Mouse (Mus musculus) heart, embryonic 12.5 days (tissue): Measurements from ENCODE around the gene St6galnac4. TPM values are rescaled to one million over a fixed set of nuclear protein-coding genes. Genes with fewer than 3 reads are reported as not detected.

Experiments
- ATAC-seq: fragments of 200-750 bp; cut with Nextera tagmentation; 2 replicates; pipeline ENCODE4 v1.8.0; 2017; ENCODE audit warnings: moderate TSS enrichment, moderate library complexity; ENCODE audit not compliant: insufficient number of reproducible peaks, low FRiP score
- H3K27ac ChIP-seq: fragments of 300-500 bp; sonication (generic); 2 replicates; pipeline ENCODE4 v1.5.1; 2016; ENCODE audit warnings: mild to moderate bottlenecking, moderate library complexity; ENCODE audit not compliant: poor library complexity, severe bottlenecking
- H3K27me3 ChIP-seq: fragments of 300-500 bp; sonication (generic); replicated peaks from 2 replicates; pipeline ENCODE4 v1.6.1; 2016; ENCODE audit warnings: mild to moderate bottlenecking, moderate library complexity
- H3K36me3 ChIP-seq: fragments of 300-500 bp; sonication (generic); 2 replicates; pipeline ENCODE4 v1.6.1; 2016; ENCODE audit warnings: mild to moderate bottlenecking, moderate library complexity
- H3K4me1 ChIP-seq: fragments of 300-500 bp; sonication (generic); replicated peaks from 2 replicates; pipeline ENCODE4 v1.6.1; 2016; ENCODE audit warnings: mild to moderate bottlenecking
- H3K4me2 ChIP-seq: fragments of 300-500 bp; sonication (generic); 2 replicates; pipeline ENCODE4 v1.6.1; 2016; ENCODE audit warnings: mild to moderate bottlenecking, moderate library complexity
- H3K4me3 ChIP-seq: fragments of 300-500 bp; sonication (generic); 2 replicates; pipeline ENCODE4 v1.5.1; 2016; ENCODE audit warnings: mild to moderate bottlenecking
- H3K9ac ChIP-seq: fragments of 300-500 bp; sonication (generic); 2 replicates; pipeline ENCODE4 v1.6.1; 2016; ENCODE audit warnings: mild to moderate bottlenecking, moderate library complexity
- H3K9me3 ChIP-seq: fragments of 300-500 bp; sonication (generic); replicated peaks from 2 replicates; pipeline ENCODE4 v1.6.1; 2016; ENCODE audit warnings: mild to moderate bottlenecking, moderate library complexity
- WGBS: fragments of 180-500 bp; shearing (Covaris S2); methylation state at CpG from one replicate; pipeline ENCODE4 v1.1.7; 2016; 5-methylcytosine and 5-hydroxymethylcytosine counted together
- polyA plus RNA-seq: library from polyadenylated mRNA; unstranded; fragments of >200 nt; fragmentation: Nextera tagmentation; extraction: Ambion mirVana; gene quantifications from 2 replicates; pipeline ENCODE4 v1.2.1, GENCODE M21; 2016

The St6galnac4 gene
- polyA plus RNA-seq = 45.6 and 47.2 TPM in 2 replicates

DNA sequence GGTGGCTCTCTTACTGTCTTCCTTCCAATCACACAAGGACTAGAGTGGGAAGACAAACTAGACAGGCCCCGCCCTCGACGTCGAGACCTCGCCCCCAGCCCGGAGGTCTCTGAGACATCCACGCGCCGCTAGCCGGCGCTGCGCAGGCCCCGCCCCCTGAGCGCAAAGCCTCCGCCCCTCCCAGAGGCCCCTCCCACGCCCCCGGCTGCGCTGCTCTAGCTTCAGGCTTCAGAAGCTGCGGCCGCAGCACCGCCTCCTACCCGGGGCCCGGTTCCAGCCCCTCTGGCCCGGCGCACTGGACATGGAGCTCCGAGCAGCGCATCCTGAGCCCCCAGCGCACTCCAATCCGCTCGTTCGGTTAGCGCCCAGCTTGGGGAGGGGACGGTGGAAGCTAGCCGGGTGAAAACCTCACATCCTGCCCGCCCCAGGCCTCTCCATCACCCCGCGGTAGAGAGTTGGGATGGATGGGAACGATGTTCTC lies at the start of gene St6galnac4:
St6galnac4 (plus strand) TSS at position 225 of the 481 bp plus-strand sequence.
- Histone ChIP-seq H3K4me3 (peak within 1 kb of the TSS; percentile 75), H3K9me3 (no peaks in the 10 kb centered on the region), H3K4me1 (peaks cover 44% of the 10 kb centered on the region), H3K9ac (peak within 1 kb of the TSS; percentile 83), H3K27me3 (no peaks in the 10 kb centered on the region), H3K27ac (peak within 1 kb of the TSS; percentile 83), H3K36me3 (peaks cover 16% of the 10 kb centered on the region), H3K4me2 (peak within 1 kb of the TSS; percentile 86)
- under 1% methylated on average over 38 of the region's 38 CpGs for WGBS
- peak; percentile 90 for ATAC-seq

GRCm38 (mm10) chr2:32537360-32537905 lies 49.5 kb upstream of the St6galnac4 start:
- 7% methylated on average over 9 of the region's 9 CpGs for WGBS
- H3K4me3 ChIP-seq = peak overlapping the region; percentile 89
- peak overlapping the region; percentile 95; the same call in 1 of the 2 replicates for H3K9ac ChIP-seq
- H3K4me2 ChIP-seq = peak overlapping the region; percentile 90
- no peaks in the 10 kb centered on the region for H3K9me3 ChIP-seq
- H3K4me1 ChIP-seq = peaks cover 57% of the 10 kb centered on the region
- H3K27ac ChIP-seq = peak overlapping the region; percentile 86
- ATAC-seq = no peak
- no peaks in the 10 kb centered on the region for H3K36me3 ChIP-seq
- no peaks in the 10 kb centered on the region for H3K27me3 ChIP-seq

DNA sequence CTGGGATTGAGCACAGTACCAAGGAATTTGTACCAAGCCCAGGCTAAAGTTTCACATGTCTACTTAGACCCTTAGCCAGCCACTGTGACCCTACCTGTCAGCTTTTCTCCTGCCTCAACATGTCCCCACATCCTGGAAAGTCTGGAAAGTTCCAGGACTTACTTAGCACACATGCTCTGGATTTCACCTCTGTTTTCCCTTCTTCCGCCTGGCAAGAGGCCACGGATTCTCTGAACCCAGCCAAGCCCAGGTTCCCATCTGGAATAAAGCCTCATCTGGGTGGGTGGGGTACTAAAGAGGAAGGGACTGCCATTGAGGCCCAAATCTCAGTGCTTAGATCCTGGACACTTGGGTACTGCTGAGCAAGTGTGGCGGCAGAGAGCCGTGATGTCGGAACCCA lies 49.0 kb upstream of the St6galnac4 start:
- Histone ChIP-seq H3K4me2 (peak overlapping the region; percentile 90), H3K36me3 (no peaks in the 10 kb centered on the region), H3K9ac (0 out of 2 replicates have a peak overlapping the region, but pooled peaks have one; percentile 95), H3K4me1 (peaks cover 62% of the 10 kb centered on the region), H3K4me3 (peak overlapping the region; percentile 89), H3K27me3 (no peaks in the 10 kb centered on the region), H3K9me3 (no peaks in the 10 kb centered on the region), H3K27ac (peak overlapping the region; percentile 86)
- ATAC-seq = no peak
- WGBS = 84% methylated on average over 5 of the region's 5 CpGs

DNA sequence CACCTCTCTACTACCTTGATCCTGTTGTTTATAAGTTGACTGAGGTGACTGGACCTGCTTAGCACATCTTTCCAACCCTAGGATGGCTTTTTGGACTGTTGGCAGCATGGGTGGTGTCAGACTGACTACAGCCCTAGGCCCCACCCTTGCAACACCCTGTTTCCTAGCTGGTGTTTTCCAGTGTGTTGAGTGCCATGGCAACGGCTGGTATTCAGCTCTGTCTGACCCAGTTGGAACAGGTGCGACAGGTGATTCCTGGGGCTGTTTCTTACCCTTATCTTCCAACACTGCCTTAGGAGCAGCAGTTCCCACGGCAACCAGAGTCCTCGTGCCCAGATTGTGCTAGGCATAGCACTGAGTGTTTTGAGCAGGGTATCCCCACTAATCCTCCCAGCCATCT lies 48.4 kb upstream of the St6galnac4 start:
- 0 out of 2 replicates have a peak overlapping the region, but pooled peaks have one; percentile 86 for H3K27ac ChIP-seq
- H3K36me3 ChIP-seq = no peaks in the 10 kb centered on the region
- H3K9me3 ChIP-seq = no peaks in the 10 kb centered on the region
- H3K27me3 ChIP-seq = no peaks in the 10 kb centered on the region
- H3K4me3 ChIP-seq = no peak overlapping the region
- H3K9ac ChIP-seq = no peak overlapping the region
- WGBS = 67% methylated on average over 4 of the region's 4 CpGs
- peaks cover 66% of the 10 kb centered on the region for H3K4me1 ChIP-seq
- H3K4me2 ChIP-seq = 0 out of 2 replicates have a peak overlapping the region, but pooled peaks have one; percentile 90
- ATAC-seq = no peak

GRCm38 (mm10) chr2:32539452-32539981 lies 47.4 kb upstream of the St6galnac4 start:
- H3K36me3 ChIP-seq = no peaks in the 10 kb centered on the region
- H3K4me2 ChIP-seq = no peak overlapping the region
- H3K9ac ChIP-seq = no peak overlapping the region
- ATAC-seq = no peak
- H3K4me1 ChIP-seq = peaks cover 58% of the 10 kb centered on the region
- 0 out of 2 replicates have a peak overlapping the region, but pooled peaks have one; percentile 13 for H3K27ac ChIP-seq
- no peaks in the 10 kb centered on the region for H3K27me3 ChIP-seq
- no peak overlapping the region for H3K4me3 ChIP-seq
- H3K9me3 ChIP-seq = no peaks in the 10 kb centered on the region
- 70% methylated on average over 14 of the region's 14 CpGs for WGBS

- WGBS = 94% methylated on average over 2 of the region's 2 CpGs
- Histone ChIP-seq H3K27ac (no peak overlapping the region), H3K36me3 (no peaks in the 10 kb centered on the region), H3K4me3 (no peak overlapping the region), H3K4me1 (peaks cover 53% of the 10 kb centered on the region), H3K9ac (no peak overlapping the region), H3K4me2 (no peak overlapping the region), H3K27me3 (no peaks in the 10 kb centered on the region), H3K9me3 (no peaks in the 10 kb centered on the region)
- ATAC-seq = no peak
Observed at GRCm38 (mm10) chr2:32541333-32541908, 45.5 kb upstream of the St6galnac4 start.

DNA sequence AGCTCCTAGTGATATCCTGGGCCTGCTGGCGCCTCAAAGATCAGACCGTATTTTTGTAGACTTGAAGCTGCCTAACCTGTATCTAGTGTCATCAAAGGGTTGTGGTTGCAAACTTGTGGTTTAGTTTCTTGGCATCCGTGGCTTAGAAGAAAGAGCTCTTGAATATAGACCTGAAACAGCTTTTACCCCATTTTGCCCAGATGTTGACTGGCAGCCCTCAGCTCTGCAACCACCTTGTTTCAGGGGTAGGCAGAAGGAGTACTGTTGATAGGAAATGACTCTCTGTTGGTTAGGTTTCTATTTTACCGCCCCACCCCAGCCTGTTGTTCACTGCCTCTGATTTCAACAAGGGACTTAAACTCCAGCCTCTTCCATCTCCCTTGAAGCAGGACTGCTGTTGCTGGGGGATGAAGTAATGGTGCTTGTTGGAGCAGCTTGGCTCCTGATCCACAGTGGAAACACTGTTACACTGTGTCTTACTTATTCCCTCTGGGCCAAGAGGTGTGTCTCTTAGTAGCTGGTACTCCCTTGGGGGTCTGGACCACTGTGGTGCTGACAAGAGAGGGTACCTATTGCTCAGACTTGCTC lies 44.8 kb upstream of the St6galnac4 start:
- Histone ChIP-seq H3K9me3 (no peaks in the 10 kb centered on the region), H3K27me3 (no peaks in the 10 kb centered on the region), H3K9ac (no peak overlapping the region), H3K4me2 (no peak overlapping the region), H3K27ac (no peak overlapping the region), H3K4me3 (no peak overlapping the region), H3K36me3 (no peaks in the 10 kb centered on the region), H3K4me1 (peaks cover 46% of the 10 kb centered on the region)
- ATAC-seq = no peak
- 82% methylated on average over 4 of the region's 4 CpGs for WGBS

DNA sequence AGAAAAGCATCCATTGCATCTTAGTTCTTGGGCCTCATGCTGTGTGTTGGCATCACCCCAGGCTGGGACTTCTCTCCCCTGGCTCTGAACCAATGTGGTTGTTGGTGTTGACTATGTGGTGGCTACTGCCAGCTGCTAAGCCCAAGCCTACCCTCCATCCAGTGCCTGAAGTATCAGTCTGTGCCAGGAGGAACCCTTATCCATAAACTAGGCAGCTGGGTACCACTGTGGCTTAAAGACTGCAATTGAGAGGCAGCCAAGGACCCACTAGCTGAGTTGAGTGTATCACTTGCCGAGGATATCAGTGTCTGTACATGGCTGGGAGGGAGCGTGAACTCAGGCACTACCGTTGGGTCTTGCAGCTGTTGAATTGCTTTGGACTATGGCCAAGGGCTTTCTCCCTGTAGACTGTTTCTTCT lies 43.9 kb upstream of the St6galnac4 start:
- no peak for ATAC-seq
- Histone ChIP-seq H3K36me3 (no peaks in the 10 kb centered on the region), H3K4me2 (no peak overlapping the region), H3K27ac (no peak overlapping the region), H3K9me3 (no peaks in the 10 kb centered on the region), H3K4me1 (peaks cover 43% of the 10 kb centered on the region), H3K4me3 (no peak overlapping the region), H3K27me3 (no peaks in the 10 kb centered on the region), H3K9ac (no peak overlapping the region)
- WGBS = 49% methylated on average over 3 of the region's 3 CpGs

DNA sequence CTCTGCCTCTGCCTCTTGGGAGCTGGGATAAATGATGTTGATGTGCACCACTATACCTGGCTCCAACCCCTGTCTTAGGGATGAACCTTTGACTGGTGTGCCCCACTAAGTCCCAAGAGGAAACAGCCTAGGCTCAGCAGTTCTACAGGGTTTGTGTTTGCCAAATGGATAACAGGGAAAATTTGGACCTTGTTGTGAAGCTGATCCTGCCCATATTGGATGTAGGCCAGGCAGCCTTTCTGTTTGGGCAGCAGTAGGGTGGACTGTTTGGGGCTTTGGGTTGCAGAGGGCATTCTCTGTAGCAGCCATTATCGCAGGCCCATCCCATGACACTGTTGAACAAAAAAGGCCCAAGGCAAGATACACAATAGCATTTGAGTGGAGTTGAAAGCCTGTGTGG lies 39.9 kb upstream of the St6galnac4 start:
- Histone ChIP-seq H3K27me3 (no peaks in the 10 kb centered on the region), H3K4me3 (no peak overlapping the region), H3K4me2 (no peak overlapping the region), H3K36me3 (no peaks in the 10 kb centered on the region), H3K4me1 (peaks cover 45% of the 10 kb centered on the region), H3K27ac (no peak overlapping the region), H3K9ac (no peak overlapping the region), H3K9me3 (no peaks in the 10 kb centered on the region)
- no peak for ATAC-seq
- 94% methylated on average over 1 of the region's 1 CpGs for WGBS

- Histone ChIP-seq H3K4me3 (no peak overlapping the region), H3K9me3 (no peaks in the 10 kb centered on the region), H3K9ac (no peak overlapping the region), H3K27ac (no peak overlapping the region), H3K4me2 (no peak overlapping the region), H3K4me1 (peaks cover 42% of the 10 kb centered on the region), H3K27me3 (no peaks in the 10 kb centered on the region), H3K36me3 (no peaks in the 10 kb centered on the region)
- 0 out of 2 replicates have a peak, but pooled peaks have one; percentile 36 for ATAC-seq
- 79% methylated on average over 5 of the region's 5 CpGs for WGBS
Observed at GRCm38 (mm10) chr2:32547380-32547779, 39.5 kb upstream of the St6galnac4 start.
